Mouse (Mus musculus) lung, postnatal 0 days (tissue): ENCODE results near the gene March9. TPM values are rescaled to one million over a fixed set of nuclear protein-coding genes. Genes with fewer than 3 reads are reported as not detected.
"Not testable (repeated sequence)": the region's sequence is repeated elsewhere in the genome, so short reads cannot be mapped to it uniquely, and the experiment has no call there.

ENCODE experiments used
- ATAC-seq: fragments of 200-750 bp; cut with Nextera tagmentation; 2 replicates; pipeline ENCODE4 v1.8.0; 2017; ENCODE audit warnings: moderate library complexity
- DNase-seq: peaks from one replicate; pipeline ENCODE4 v3.0.0-alpha.2; 2016; ENCODE audit warnings: low spot score
- H3K27ac ChIP-seq: fragments of 300-500 bp; sonication (generic); 2 replicates; pipeline ENCODE4 v1.5.1; 2014; ENCODE audit warnings: antibody characterized with exemption, mild to moderate bottlenecking, low read length, mixed read lengths
- H3K27me3 ChIP-seq: fragments of 300-500 bp; sonication (generic); replicated peaks from 2 replicates; pipeline ENCODE4 v1.6.1; 2014; ENCODE audit warnings: low read length, mixed read lengths; ENCODE audit not compliant: insufficient read depth
- H3K36me3 ChIP-seq: fragments of 300-500 bp; sonication (generic); 2 replicates; pipeline ENCODE4 v1.6.1; 2014; ENCODE audit warnings: low read length, mixed read lengths; ENCODE audit not compliant: insufficient read depth
- H3K4me1 ChIP-seq: fragments of 300-500 bp; sonication (generic); 2 replicates; pipeline ENCODE4 v1.6.1; 2014; ENCODE audit warnings: antibody characterized with exemption, low read depth, low read length, mixed read lengths; ENCODE audit not compliant: insufficient read depth
- H3K4me2 ChIP-seq: fragments of 300-500 bp; sonication (generic); replicated peaks from 2 replicates; pipeline ENCODE4 v1.6.1; 2014; ENCODE audit warnings: low read depth, mild to moderate bottlenecking, low read length, moderate library complexity, mixed read lengths
- H3K4me3 ChIP-seq: fragments of 300-500 bp; sonication (generic); 2 replicates; pipeline ENCODE4 v1.5.1; 2014; ENCODE audit warnings: low read depth, low read length
- H3K9ac ChIP-seq: fragments of 300-500 bp; sonication (generic); replicated peaks from 2 replicates; pipeline ENCODE4 v1.6.1; 2014; ENCODE audit warnings: low read depth, mild to moderate bottlenecking
- H3K9me3 ChIP-seq: fragments of 300-500 bp; sonication (generic); 2 replicates; pipeline ENCODE4 v1.6.1; 2016; ENCODE audit warnings: low read length, mixed read lengths
- CTCF ChIP-seq: IDR thresholded peaks from 2 replicates; pipeline ENCODE4 v1.5.1; 2016; ENCODE audit warnings: antibody characterized with exemption, mild to moderate bottlenecking
- EP300 ChIP-seq: IDR thresholded peaks from 2 replicates; pipeline ENCODE4 v1.6.1; 2016; ENCODE audit warnings: antibody characterized with exemption, mild to moderate bottlenecking, control low read depth
- WGBS: fragments of 180-500 bp; shearing (Covaris S2); extraction: QIAGEN DNeasy Blood & Tissue Kit; methylation state at CpG from one replicate; pipeline ENCODE4 v1.1.7; 2014; 5-methylcytosine and 5-hydroxymethylcytosine counted together
- polyA plus RNA-seq: library from polyadenylated mRNA; unstranded; fragments of >200 nt; fragmentation: Nextera tagmentation; extraction: Ambion mirVana; gene quantifications from 2 replicates; pipeline ENCODE4 v1.2.1, GENCODE M21; 2015

The March9 gene
- polyA plus RNA-seq, 1 experiment from 2014 or later: 0.86 TPM

GRCm38 (mm10) chr10:127076082-127076481 is 16.1 kb upstream of the March9 start:
- Histone ChIP-seq H3K9me3 (no peaks in the 10 kb centered on the region), H3K4me3 (no peak overlapping the region), H3K27ac (no peak overlapping the region), H3K9ac (no peak overlapping the region), H3K4me2 (no peak overlapping the region), H3K27me3 (peaks cover 37% of the 10 kb centered on the region), H3K4me1 (peaks cover 10% of the 10 kb centered on the region), H3K36me3 (no peaks in the 10 kb centered on the region)
- TF ChIP-seq CTCF: no peak
- TF ChIP-seq EP300: no peak
- 27% methylated on average over 4 of the region's 4 CpGs for WGBS
- DNase-seq: no peak
- no peak for ATAC-seq

GRCm38 (mm10) chr10:127075651-127076050 is 15.7 kb upstream of the March9 start:
- 40% methylated on average over 8 of the region's 8 CpGs for WGBS
- Histone ChIP-seq H3K4me1 (peaks cover 13% of the 10 kb centered on the region; the same call in 1 of the 2 replicates), H3K27me3 (peaks cover 33% of the 10 kb centered on the region), H3K27ac (no peak overlapping the region), H3K9me3 (no peaks in the 10 kb centered on the region), H3K4me3 (no peak overlapping the region), H3K9ac (no peak overlapping the region), H3K4me2 (no peak overlapping the region), H3K36me3 (no peaks in the 10 kb centered on the region)
- TF ChIP-seq CTCF: no peak
- TF ChIP-seq EP300: no peak
- ATAC-seq: no peak
- DNase-seq: no peak

GRCm38 (mm10) chr10:127075080-127075479 is 15.1 kb upstream of the March9 start, which contains the start of gene Agap2:
Gene Agap2, plus strand, starts transcription at chr10:127075284.
- Histone ChIP-seq H3K4me2 (no peak within 1 kb of the TSS), H3K27me3 (peaks cover 27% of the 10 kb centered on the region), H3K27ac (no peak within 1 kb of the TSS), H3K4me3 (no peak within 1 kb of the TSS), H3K9me3 (no peaks in the 10 kb centered on the region), H3K4me1 (peaks cover 14% of the 10 kb centered on the region; the same call in 1 of the 2 replicates), H3K9ac (no peak within 1 kb of the TSS), H3K36me3 (no peaks in the 10 kb centered on the region)
- TF ChIP-seq CTCF: 0 out of 2 replicates have a peak, but pooled peaks have one; percentile 4
- TF ChIP-seq EP300: no peak
- WGBS: 56% methylated on average over 9 of the region's 9 CpGs
- ATAC-seq (no peak), DNase-seq (no peak)

GRCm38 (mm10) chr10:127073981-127074380 is 14.0 kb upstream of the March9 start:
- Histone ChIP-seq H3K4me3 (no peak overlapping the region), H3K27ac (no peak overlapping the region), H3K9me3 (no peaks in the 10 kb centered on the region), H3K4me1 (peaks cover 11% of the 10 kb centered on the region; the same call in 1 of the 2 replicates), H3K4me2 (no peak overlapping the region), H3K27me3 (peaks cover 16% of the 10 kb centered on the region), H3K9ac (no peak overlapping the region), H3K36me3 (no peaks in the 10 kb centered on the region)
- TF ChIP-seq EP300 (no peak), CTCF (no peak)
- ATAC-seq: no peak
- 90% methylated on average over 1 of the region's 1 CpGs for WGBS
- DNase-seq: no peak

- H3K36me3 ChIP-seq, H3K4me2 ChIP-seq, H3K27ac ChIP-seq, H3K9ac ChIP-seq, DNase-seq, H3K27me3 ChIP-seq, H3K9me3 ChIP-seq, ATAC-seq, H3K4me3 ChIP-seq: not testable (repeated sequence)
- WGBS: 78% methylated on average over 2 of the region's 2 CpGs
- peaks cover 11% of the 10 kb centered on the region; the same call in 1 of the 2 replicates for H3K4me1 ChIP-seq
Observed at GRCm38 (mm10) chr10:127072969-127073368, 13.0 kb upstream of the March9 start.

- not testable (repeated sequence) for H3K27ac ChIP-seq
Observed at GRCm38 (mm10) chr10:127072270-127072669, 12.3 kb upstream of the March9 start.

GRCm38 (mm10) chr10:127071203-127071602 is 11.2 kb upstream of the March9 start:
- TF ChIP-seq EP300: no peak
- no peak for TF ChIP-seq CTCF
- Histone ChIP-seq H3K27me3 (no peaks in the 10 kb centered on the region), H3K4me1 (peaks cover 11% of the 10 kb centered on the region; the same call in 1 of the 2 replicates), H3K4me2 (peak overlapping the region; percentile 77), H3K27ac (no peak overlapping the region), H3K9me3 (no peaks in the 10 kb centered on the region), H3K36me3 (peaks cover 16% of the 10 kb centered on the region), H3K9ac (no peak overlapping the region; the same call in 1 of the 2 replicates), H3K4me3 (no peak overlapping the region)
- 70% methylated on average over 9 of the region's 9 CpGs for WGBS
- ATAC-seq (no peak), DNase-seq (no peak)

More at GRCm38 (mm10) chr10:127072270-127072669, 12.3 kb upstream of the March9 start:
- H3K4me3 ChIP-seq, H3K27me3 ChIP-seq, H3K36me3 ChIP-seq, H3K9me3 ChIP-seq, ATAC-seq, DNase-seq, H3K9ac ChIP-seq, H3K4me2 ChIP-seq: not testable (repeated sequence)
- peaks cover 11% of the 10 kb centered on the region; the same call in 1 of the 2 replicates for H3K4me1 ChIP-seq
- WGBS: 86% methylated on average over 4 of the region's 4 CpGs
- peak; percentile 30; the same call in 1 of the 2 replicates for TF ChIP-seq CTCF
